Mouse (Mus musculus) liver, postnatal 0 days (tissue): ENCODE measurements at regions not wholly inside any gene's neighbourhood (a gene's known extent, or its start where the extent isn't known, plus 50 kb on each side); places are given as distances from the start of the nearest gene placed in this dataset.

Experiments used
- ATAC-seq: fragments of 200-750 bp; cut with Nextera tagmentation; 2 replicates; pipeline ENCODE4 v1.8.0; 2017; ENCODE audit warnings: mild to moderate bottlenecking, moderate library complexity
- DNase-seq: peaks from one replicate; pipeline ENCODE4 v3.0.0-alpha.2; 2016
- H3K27ac ChIP-seq: fragments of 300-500 bp; sonication (generic); 2 replicates; pipeline ENCODE4 v1.5.1; 2014; ENCODE audit warnings: antibody characterized with exemption, moderate library complexity, mild to moderate bottlenecking, low read depth
- H3K27me3 ChIP-seq: fragments of 300-500 bp; sonication (generic); 2 replicates; pipeline ENCODE4 v1.6.1; 2014; ENCODE audit warnings: low read length, control low read depth, mixed read lengths; ENCODE audit not compliant: insufficient read depth
- H3K36me3 ChIP-seq: fragments of 300-500 bp; sonication (generic); replicated peaks from 2 replicates; pipeline ENCODE4 v1.6.1; 2014; ENCODE audit warnings: mild to moderate bottlenecking, control low read depth, low read length, moderate library complexity, mixed read lengths; ENCODE audit not compliant: insufficient read depth
- H3K4me1 ChIP-seq: fragments of 300-500 bp; sonication (generic); 2 replicates; pipeline ENCODE4 v1.6.1; 2014; ENCODE audit warnings: antibody characterized with exemption, mild to moderate bottlenecking, control low read depth; ENCODE audit not compliant: insufficient read depth
- H3K4me2 ChIP-seq: fragments of 300-500 bp; sonication (generic); 2 replicates; pipeline ENCODE4 v1.6.1; 2014; ENCODE audit warnings: low read depth, mild to moderate bottlenecking, low read length, moderate library complexity, mixed read lengths
- H3K4me3 ChIP-seq: fragments of 300-500 bp; sonication (generic); 2 replicates; pipeline ENCODE4 v1.5.1; 2014; ENCODE audit warnings: low read depth, low read length
- H3K9ac ChIP-seq: fragments of 300-500 bp; sonication (generic); replicated peaks from 2 replicates; pipeline ENCODE4 v1.6.1; 2014; ENCODE audit warnings: mild to moderate bottlenecking, moderate library complexity
- H3K9me3 ChIP-seq: fragments of 300-500 bp; sonication (generic); 2 replicates; pipeline ENCODE4 v1.6.1; 2016; ENCODE audit warnings: mild to moderate bottlenecking, control low read depth, low read length, mixed read lengths
- CTCF ChIP-seq: sonication (generic); IDR thresholded peaks from 2 replicates; pipeline ENCODE4 v1.5.1; 2016; ENCODE audit warnings: antibody characterized with exemption, low read depth
- EP300 ChIP-seq: IDR thresholded peaks from 2 replicates; pipeline ENCODE4 v1.6.1; 2016; ENCODE audit warnings: antibody characterized with exemption, low read depth, mild to moderate bottlenecking
- WGBS: fragments of 180-500 bp; shearing (Covaris S2); extraction: QIAGEN DNeasy Blood & Tissue Kit; methylation state at CpG from one replicate; pipeline ENCODE4 v1.1.7; 2014; ENCODE audit not compliant: insufficient replicate concordance; 5-methylcytosine and 5-hydroxymethylcytosine counted together

GRCm38 (mm10) chr8:34377154-34377553, 265.6 kb upstream of the Gm10131 start:
- 46% methylated on average over 3 of the region's 3 CpGs for WGBS

GRCm38 (mm10) chr8:34374242-34374641, 262.7 kb upstream of the Gm10131 start:
- no peak overlapping the region for H3K4me2 ChIP-seq
- WGBS, result 80% methylated on average over 9 of the region's 9 CpGs
- no peak for DNase-seq
- TF ChIP-seq CTCF, result no peak
- no peak for TF ChIP-seq EP300
- H3K4me3 ChIP-seq, result no peak overlapping the region
- ATAC-seq, result no peak
- no peaks in the 10 kb centered on the region for H3K36me3 ChIP-seq
- no peaks in the 10 kb centered on the region for H3K27me3 ChIP-seq
- no peak overlapping the region for H3K27ac ChIP-seq
- no peak overlapping the region for H3K9ac ChIP-seq
- H3K9me3 ChIP-seq, result no peaks in the 10 kb centered on the region
- no peaks in the 10 kb centered on the region for H3K4me1 ChIP-seq

More at GRCm38 (mm10) chr8:34377154-34377553, 265.6 kb upstream of the Gm10131 start:
- Histone ChIP-seq H3K36me3 (no peaks in the 10 kb centered on the region), H3K27me3 (no peaks in the 10 kb centered on the region), H3K9ac (no peak overlapping the region), H3K27ac (no peak overlapping the region), H3K4me1 (no peaks in the 10 kb centered on the region), H3K4me3 (no peak overlapping the region), H3K4me2 (no peak overlapping the region), H3K9me3 (no peaks in the 10 kb centered on the region)
- DNase-seq (no peak), ATAC-seq (no peak)
- TF ChIP-seq EP300, result no peak
- no peak for TF ChIP-seq CTCF

- DNase-seq (no peak), ATAC-seq (no peak)
- WGBS, result 63% methylated on average over 6 of the region's 6 CpGs
- no peaks in the 10 kb centered on the region for H3K36me3 ChIP-seq
- H3K9ac ChIP-seq, result no peak overlapping the region
- no peak for TF ChIP-seq CTCF
- no peak for TF ChIP-seq EP300
- H3K27ac ChIP-seq, result no peak overlapping the region
- no peaks in the 10 kb centered on the region for H3K27me3 ChIP-seq
- no peak overlapping the region for H3K4me2 ChIP-seq
- H3K4me1 ChIP-seq, result no peaks in the 10 kb centered on the region
- H3K4me3 ChIP-seq, result no peak overlapping the region
- H3K9me3 ChIP-seq, result no peaks in the 10 kb centered on the region
Observed at GRCm38 (mm10) chr8:34372666-34372980, 261.1 kb upstream of the Gm10131 start.

- ATAC-seq (no peak), DNase-seq (no peak)
- Histone ChIP-seq H3K27ac (no peak overlapping the region), H3K9ac (no peak overlapping the region), H3K4me3 (no peak overlapping the region), H3K27me3 (no peaks in the 10 kb centered on the region), H3K4me1 (no peaks in the 10 kb centered on the region), H3K9me3 (no peaks in the 10 kb centered on the region), H3K4me2 (no peak overlapping the region), H3K36me3 (no peaks in the 10 kb centered on the region)
- 80% methylated on average over 17 of the region's 17 CpGs for WGBS
- TF ChIP-seq CTCF (no peak), EP300 (no peak)
Observed at GRCm38 (mm10) chr8:34371973-34372665, 260.6 kb upstream of the Gm10131 start.

- Histone ChIP-seq H3K9ac (no peak overlapping the region), H3K4me3 (no peak overlapping the region), H3K9me3 (no peaks in the 10 kb centered on the region), H3K27ac (no peak overlapping the region), H3K4me2 (no peak overlapping the region), H3K27me3 (no peaks in the 10 kb centered on the region), H3K4me1 (no peaks in the 10 kb centered on the region), H3K36me3 (no peaks in the 10 kb centered on the region)
- WGBS, result 68% methylated on average over 5 of the region's 5 CpGs
- DNase-seq (no peak), ATAC-seq (no peak)
- TF ChIP-seq CTCF (no peak), EP300 (no peak)
Observed at GRCm38 (mm10) chr8:34371391-34371790, 259.9 kb upstream of the Gm10131 start.

- no peak for TF ChIP-seq EP300
- TF ChIP-seq CTCF, result no peak
- Histone ChIP-seq H3K9ac (no peak overlapping the region), H3K27ac (no peak overlapping the region), H3K4me2 (no peak overlapping the region), H3K27me3 (no peaks in the 10 kb centered on the region), H3K36me3 (no peaks in the 10 kb centered on the region), H3K4me1 (no peaks in the 10 kb centered on the region), H3K4me3 (no peak overlapping the region), H3K9me3 (no peaks in the 10 kb centered on the region)
- WGBS, result 57% methylated on average over 2 of the region's 2 CpGs
- ATAC-seq (no peak), DNase-seq (no peak)
Observed at GRCm38 (mm10) chr8:34368556-34368955, 257.0 kb upstream of the Gm10131 start.

- 49% methylated on average over 18 of the region's 18 CpGs for WGBS
- H3K9me3 ChIP-seq, result no peaks in the 10 kb centered on the region
- no peak overlapping the region for H3K27ac ChIP-seq
- DNase-seq (no peak), ATAC-seq (no peak)
- no peak overlapping the region for H3K4me2 ChIP-seq
- no peak overlapping the region for H3K4me3 ChIP-seq
- H3K9ac ChIP-seq, result no peak overlapping the region
- H3K4me1 ChIP-seq, result no peaks in the 10 kb centered on the region
- no peak for TF ChIP-seq CTCF
- TF ChIP-seq EP300, result no peak
- no peaks in the 10 kb centered on the region for H3K36me3 ChIP-seq
- H3K27me3 ChIP-seq, result no peaks in the 10 kb centered on the region
Observed at GRCm38 (mm10) chr8:34364446-34365035, 253.0 kb upstream of the Gm10131 start.
